Mouse (Mus musculus): ENCODE results near the gene Mthfd1l.

- TF ChIP-seq EP300 (optimal IDR thresholded peaks at IDR 0.05) = no peak
- TF ChIP-seq CTCF (IDR thresholded peaks at IDR 0.05; ENCODE audit: low read depth) = no peak
Observed at GRCm38 (mm10) chr10:4162049-4162448, 189.1 kb downstream of the Mthfd1l start.

Data from stomach, postnatal 0 days (tissue).